Mouse (Mus musculus) embryo, embryonic 10 days (tissue): Measurements from ENCODE around the gene Zfp523.
"Not testable (repeated sequence)": the region's sequence is repeated elsewhere in the genome, so short reads cannot be mapped to it uniquely, and the experiment has no call there.

ENCODE experiments used
- DNase-seq: peaks from one replicate; pipeline ENCODE4 v3.0.0-alpha.2; 2015; ENCODE audit warnings: low spot score

The Zfp523 gene

DNA sequence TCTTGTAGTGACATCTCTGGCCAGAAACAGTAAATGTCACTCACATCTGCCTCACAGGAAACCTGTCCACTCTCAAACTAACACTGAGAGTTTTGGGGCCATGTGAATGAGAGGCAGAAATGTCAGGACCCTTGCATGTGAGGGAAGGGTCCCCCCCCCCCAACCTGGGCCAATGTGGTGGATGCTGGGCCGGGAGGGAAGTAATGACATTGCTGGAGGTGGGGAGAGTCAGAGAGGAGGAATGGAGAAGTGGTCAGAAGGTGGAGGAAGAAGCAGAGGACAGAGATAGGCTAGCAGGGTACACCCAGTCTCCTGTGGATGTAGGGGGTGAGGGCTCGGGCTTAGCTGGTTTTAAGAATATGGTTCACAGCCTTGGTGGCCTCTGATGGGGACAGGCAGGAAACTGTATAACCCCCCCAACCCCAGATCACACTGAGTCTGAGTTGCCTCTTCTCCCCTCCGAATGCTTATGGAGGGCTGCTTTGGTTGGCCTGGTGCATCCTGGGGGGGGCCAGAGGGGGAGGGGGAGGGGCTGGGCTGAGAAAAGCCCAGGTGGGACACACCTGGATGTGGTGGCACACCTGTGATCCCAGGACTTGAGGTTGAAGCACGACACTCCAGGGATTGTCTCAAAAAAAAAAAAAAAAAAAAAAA is 32.7 kb downstream of the Zfp523 start:
- DNase-seq, result no peak

GRCm38 (mm10) chr17:28211921-28212341 is 35.0 kb downstream of the Zfp523 start:
- DNase-seq, result no peak

GRCm38 (mm10) chr17:28212391-28212790 is 35.5 kb downstream of the Zfp523 start:
- DNase-seq, result no peak

GRCm38 (mm10) chr17:28213236-28213635 is 36.3 kb downstream of the Zfp523 start:
- DNase-seq, result peak; percentile 46

DNA sequence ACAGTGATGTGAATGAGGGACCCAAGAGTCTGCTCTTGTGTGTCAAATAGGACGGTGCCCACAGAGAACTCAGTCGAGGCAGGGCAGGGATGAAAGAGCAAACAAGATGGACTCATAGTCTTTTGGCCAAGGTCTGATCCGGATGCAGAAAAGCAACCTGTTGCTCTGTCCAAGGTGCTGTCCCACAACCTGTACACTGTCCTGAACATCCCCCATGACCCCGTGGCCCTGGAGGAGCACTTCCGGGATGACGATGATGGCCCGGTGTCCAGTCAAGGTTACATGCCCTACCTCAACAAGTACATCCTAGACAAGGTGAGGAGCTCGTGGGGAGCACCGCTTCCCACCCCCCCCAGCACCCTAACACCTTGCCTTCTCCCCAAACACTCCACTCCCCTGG is 39.9 kb downstream of the Zfp523 start:
- DNase-seq, result no peak

DNA sequence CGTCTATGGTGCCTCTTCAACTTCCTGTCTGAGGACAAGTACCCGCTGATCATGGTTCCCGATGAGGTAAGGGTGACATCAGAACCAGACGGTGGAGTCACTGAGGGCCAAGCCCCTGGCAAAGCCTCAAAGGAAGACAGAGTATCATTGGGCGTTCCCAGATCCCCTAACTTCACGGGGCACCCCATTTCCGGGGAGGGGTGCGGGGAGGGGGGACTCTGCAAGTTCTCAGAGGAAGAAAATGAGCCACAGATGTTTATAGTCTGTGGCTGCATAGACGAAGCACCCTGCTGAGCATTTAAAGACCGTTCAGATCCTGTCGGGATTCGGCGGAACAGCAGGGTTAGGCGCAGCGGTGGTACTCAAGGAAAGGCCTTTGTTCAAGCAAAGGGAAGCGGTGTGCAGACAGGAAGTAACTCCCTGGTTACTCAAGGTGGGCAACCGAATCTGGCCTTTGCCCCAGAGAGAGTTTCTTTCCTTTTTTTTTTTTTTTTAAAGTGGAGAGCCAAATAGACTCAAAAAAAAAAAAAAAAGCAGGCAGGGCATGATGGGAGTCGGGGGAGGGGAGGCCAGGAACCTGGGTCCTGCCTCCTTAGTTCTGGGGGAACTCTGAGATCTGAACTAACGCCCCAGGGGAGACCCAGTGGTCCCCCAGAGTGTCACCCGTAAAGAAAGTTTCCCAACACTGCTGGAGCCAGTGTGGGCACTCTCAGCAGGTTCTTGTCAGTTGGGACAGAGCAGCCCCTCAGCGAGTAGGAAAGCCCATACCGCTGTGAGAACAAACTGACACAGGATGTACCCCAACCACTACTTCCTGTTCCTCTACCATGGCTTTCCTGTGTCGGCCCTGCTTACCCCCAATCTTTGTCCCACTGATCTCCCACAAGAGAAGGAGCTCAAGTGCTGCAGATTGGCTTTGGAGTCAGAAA is 41.1 kb downstream of the Zfp523 start:
- DNase-seq, result peak; percentile 40

- DNase-seq, result not testable (repeated sequence)
Observed at GRCm38 (mm10) chr17:28222463-28222862, 45.5 kb downstream of the Zfp523 start.

DNA sequence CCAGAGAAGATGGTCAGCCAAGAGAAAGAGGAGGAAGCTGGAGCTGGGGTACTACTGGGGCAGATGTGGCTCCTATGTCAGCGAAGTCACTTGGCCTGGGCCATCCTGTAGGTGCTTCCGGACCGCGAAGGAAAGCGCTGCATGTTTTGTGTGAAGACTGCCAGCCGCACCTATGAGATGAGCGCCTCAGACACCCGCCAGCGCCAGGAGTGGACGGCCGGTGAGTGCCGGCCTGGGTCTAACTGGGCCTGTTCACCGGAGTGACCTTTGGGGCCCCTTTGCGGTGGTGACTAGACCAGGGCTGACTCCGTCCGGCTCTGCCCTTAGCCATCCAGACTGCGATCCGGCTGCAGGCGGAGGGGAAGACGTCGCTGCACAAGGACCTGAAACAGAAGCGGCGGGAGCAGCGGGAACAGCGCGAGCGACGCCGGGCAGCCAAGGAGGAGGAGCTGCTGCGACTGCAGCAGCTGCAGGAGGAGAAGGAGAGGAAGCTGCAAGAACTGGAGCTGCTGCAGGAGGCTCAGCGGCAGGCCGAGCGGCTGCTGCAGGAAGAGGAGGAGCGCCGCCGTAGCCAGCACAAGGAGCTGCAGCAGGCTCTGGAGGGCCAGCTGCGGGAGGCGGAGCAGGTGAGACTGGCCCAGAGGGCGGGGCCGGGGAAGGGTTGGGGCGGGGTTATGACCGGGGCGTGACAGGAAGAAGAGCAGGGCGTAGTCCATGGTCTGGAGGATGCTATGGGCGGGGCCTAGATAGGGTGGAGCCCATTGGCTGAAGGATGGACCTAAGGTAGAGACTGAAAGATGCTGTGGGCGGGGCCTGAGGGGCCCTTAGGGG is 46.8 kb downstream of the Zfp523 start:
- DNase-seq, result peak; percentile 93

GRCm38 (mm10) chr17:28224615-28225014 is 47.7 kb downstream of the Zfp523 start:
- DNase-seq, result no peak

DNA sequence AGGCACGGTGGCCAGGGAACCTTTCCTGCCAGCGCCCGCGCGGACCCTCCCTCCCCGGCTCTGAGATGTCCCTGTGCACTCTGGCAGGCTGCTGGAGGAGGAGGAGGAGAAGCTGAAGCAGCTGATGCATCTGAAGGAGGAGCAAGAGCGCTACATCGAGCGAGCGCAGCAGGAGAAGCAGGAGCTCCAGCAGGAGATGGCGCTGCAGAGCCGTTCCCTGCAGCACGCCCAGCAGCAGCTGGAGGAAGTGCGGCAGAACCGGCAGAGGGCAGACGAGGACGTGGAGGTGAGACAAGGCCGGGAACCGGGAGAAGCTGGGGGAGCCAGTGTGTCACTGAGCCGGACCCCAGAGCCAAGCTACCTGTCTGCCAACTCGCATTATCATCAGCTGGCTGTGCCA is 49.1 kb downstream of the Zfp523 start:
- DNase-seq, result peak; percentile 97

GRCm38 (mm10) chr17:28230486-28230885 is 53.6 kb downstream of the Zfp523 start:
- no peak for DNase-seq

DNA sequence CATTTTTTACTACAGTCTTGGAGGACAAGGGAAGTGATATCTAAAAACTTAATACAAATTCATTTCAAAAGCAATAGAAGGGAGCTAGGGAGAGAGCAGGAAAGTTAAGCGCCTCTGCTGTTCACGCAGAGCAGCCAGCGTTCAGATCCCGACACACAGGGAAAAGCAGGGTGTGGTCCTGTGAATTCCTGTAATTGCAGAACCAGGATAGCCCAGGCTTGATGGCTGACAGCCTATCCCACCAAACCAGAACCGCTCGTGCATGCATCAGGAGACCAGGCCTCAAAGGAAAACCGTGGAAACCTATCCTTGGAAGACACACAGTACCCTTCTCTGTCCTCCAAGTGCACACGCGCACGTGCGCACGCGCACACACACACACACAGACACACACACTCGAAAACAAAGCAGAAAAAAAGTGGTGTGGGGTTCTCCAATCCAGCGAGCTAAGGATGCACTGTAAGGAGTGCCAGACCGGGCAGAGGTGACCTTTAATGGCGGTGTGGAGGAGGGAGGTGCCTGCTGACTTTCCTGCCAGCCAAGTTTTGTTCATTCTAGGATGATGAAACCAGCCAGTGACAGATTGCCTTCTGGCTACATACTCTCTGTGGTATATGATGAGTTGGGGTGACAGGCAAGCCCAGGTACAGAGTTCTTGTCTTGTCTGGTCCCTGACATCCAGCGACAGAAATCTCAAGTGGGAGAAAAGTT is 54.3 kb downstream of the Zfp523 start:
- no peak for DNase-seq

DNA sequence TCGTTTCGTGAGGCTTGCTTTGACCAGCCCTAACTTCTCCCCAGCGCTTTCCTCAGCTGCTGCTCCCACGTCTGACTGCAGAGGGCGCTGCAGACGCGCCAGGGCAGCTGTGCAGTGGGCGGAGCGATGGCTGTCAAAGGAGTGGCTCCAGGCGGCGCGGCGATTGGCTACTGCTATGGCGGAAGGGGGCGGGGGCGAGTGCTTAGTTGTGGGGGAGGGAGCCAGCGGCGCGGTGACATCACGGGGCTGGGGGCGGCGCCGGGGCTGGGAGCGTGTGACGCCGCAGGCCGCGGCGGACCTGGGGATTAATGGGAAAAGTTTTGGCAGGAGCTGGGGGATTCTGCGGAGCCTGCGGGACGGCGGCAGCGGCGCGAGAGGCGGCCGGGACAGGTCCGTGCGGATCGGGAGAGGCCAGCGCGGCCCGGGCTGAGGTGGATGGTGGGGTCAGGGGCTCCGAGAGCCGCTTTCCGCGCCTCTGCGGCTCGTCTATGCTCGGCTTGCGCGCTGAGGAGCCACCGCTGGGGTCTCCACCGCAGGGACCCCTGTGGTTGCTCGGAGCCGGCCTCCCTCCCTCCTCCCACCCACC is 55.6 kb downstream of the Zfp523 start, which contains the start of gene Ppard:
Ppard (plus strand) TSS at position 226 of the 586 bp plus-strand sequence.
- peak; percentile 99 for DNase-seq

DNA sequence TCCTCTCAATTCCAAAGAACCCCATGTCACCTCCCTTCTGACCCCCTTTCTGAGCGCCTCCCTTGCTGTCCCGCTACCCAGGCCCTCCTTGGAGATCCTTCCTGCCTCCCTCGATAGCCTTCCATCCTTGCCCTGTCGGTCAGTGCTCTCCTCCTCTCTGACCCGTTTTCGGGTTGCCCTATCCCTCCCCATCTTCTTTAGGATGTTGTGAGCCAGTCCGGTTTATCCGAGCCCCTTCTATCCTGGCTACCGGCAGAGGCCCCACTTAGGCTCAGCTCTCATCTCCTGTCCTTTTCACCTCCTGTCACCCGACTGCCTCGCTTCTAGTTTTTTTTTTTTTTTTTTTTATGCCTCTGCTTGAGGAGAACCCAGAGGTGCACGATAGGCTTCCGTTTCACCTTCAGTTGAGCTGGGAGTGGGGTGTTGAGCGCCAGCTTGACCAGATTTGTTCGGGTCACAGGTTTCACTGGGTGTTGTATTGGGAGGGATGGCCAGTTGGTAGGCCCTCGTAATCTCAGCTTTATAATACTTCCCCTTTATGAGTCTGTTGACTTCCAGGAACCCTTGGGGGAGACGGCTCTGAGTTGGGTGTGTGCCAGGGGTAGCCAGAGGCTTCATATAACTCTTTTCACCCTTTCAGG is 56.3 kb downstream of the Zfp523 start:
- no peak for DNase-seq

DNA sequence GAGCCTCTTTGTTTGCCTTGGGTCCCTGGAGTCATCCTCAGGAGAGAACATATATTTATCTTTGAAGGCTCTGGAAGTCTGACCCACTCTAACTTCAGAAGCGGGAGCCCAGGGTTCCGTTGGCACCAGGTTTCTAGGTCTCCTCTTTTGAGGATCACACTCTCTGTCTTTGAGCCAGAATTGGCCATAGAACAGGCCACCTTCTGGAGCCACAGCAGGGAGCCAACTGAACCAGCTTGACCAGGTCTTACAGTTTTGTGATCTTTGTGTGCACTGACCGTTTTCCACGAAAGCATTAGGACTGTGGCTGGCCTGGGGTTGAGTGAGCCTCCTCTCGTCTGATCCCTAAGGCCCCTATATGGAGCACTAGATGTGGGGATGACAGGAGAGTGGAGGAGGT is 57.7 kb downstream of the Zfp523 start:
- DNase-seq, result no peak

DNA sequence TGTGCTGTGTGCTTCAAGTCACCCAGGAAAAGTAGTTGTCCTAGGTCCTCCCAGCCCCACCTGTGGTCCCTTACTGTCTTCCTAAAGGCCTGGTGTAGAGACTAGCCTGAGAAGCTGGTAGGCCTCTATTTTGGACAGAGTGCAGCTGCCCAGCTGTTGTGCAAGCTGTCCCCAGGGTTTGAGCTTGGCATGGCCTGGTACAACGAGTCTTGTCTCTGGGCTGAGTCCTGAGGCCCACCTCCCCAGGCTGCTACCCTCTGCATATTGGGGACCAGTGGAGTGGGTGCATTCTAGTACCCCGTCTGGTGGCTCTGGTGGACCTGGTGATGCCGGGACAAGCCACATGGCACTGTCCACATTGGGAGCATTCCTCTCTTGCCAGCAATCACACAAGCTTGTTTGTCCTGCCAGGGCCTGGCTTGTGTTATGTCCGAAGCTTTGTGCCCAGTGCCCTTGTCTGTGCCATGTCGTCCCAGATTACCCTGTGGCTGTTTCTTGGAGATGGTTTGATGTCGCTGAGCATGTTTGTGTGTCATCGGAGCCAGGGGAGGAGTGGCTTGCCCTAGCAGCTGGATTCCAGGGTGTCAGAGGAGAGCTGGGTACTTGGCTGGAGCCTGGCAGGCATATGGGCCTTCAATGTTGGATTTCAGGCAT is 59.2 kb downstream of the Zfp523 start:
- no peak for DNase-seq

GRCm38 (mm10) chr17:28236636-28237015 is 59.7 kb downstream of the Zfp523 start:
- DNase-seq, result no peak

GRCm38 (mm10) chr17:28237362-28237761 is 60.4 kb downstream of the Zfp523 start:
- no peak for DNase-seq

DNA sequence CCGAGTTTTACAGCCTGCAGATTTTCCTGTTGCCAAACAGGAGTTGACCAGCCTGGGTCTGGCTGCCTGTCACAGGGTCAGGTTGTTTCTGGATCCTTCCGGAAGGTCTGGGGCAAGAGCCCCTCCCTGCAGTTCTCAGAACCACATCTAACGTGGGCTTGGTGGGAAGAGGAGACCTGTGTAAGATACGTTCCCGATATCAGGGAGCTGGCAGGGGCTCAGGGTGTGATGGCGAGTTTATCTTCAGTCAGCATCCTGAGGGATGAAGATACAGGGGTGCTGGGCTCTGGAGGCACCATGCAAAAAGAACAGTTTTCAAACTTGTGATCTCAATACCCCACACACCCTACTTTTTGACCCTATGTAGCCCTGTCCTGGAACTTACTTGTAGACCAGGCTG is 60.9 kb downstream of the Zfp523 start:
- no peak for DNase-seq

DNA sequence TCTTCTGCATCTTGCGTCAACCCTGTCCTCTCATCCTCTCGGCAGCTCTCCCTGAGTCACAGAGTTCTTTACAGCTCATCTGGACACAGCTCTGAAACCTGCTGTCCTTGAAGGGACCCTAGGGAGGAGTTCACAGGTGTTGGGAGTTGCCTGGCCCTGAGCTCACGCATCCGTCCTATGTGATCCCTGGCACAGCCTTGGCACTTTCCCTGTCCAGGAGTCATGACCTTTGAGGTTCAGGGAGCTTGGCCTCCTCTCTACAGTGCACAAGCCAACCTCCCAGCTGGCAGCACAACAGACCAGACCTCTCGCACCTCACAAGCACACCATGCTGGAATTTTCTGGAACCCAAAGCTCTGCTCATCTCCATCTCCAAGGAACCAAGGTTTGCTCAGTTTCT is 63.9 kb downstream of the Zfp523 start:
- no peak for DNase-seq
